Mouse (Mus musculus) adrenal gland, adult 8-10 months (tissue): Measurements from ENCODE around the gene Olfr872. TPM values are rescaled to one million over a fixed set of nuclear protein-coding genes. Genes with fewer than 3 reads are reported as not detected.
"Not testable (repeated sequence)": the region's sequence is repeated elsewhere in the genome, so short reads cannot be mapped to it uniquely, and the experiment has no call there.

Source experiments
- DNase-seq: peaks from one replicate; pipeline ENCODE4 v3.0.0; 2022
- total RNA-seq, 4 experiments: library from RNA; stranded (reverse); gene quantifications; 2 replicates each; pipeline ENCODE4 v1.2.4; 2022

The Olfr872 gene
- total RNA-seq, result not detected

DNA sequence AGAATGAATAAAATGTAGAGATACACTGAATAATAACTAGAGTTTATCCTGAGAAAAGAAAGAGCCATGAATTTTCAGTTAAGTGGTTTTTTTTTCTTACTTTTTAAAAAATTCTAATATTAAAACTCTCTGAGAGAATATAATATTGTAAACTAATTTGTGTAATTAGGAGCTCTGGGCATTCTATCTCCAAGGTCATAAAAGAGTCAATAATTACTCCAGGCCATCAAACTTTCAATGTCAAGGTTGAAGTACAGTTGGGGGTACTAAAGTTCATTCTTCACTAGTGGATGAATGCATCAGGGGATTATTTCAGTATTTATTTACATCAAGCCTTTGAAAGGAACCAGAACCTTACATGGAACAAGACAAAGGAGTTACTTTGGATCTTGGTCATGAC is at the start of gene Olfr872:
TSS of gene Olfr872 (plus strand) at position 301 of the 400 bp plus-strand sequence.
- DNase-seq, result no peak

- no peak for DNase-seq
These were observed 34.8 kb upstream of the Olfr872 start for GRCm38 (mm10) chr9:20202131-20202530.

- not testable (repeated sequence) for DNase-seq
These were observed 33.4 kb upstream of the Olfr872 start for GRCm38 (mm10) chr9:20203413-20203984.

GRCm38 (mm10) chr9:20210812-20211211 is 26.1 kb upstream of the Olfr872 start:
- no peak for DNase-seq

- DNase-seq, result no peak
These were observed 25.4 kb upstream of the Olfr872 start for GRCm38 (mm10) chr9:20211477-20211876.

DNA sequence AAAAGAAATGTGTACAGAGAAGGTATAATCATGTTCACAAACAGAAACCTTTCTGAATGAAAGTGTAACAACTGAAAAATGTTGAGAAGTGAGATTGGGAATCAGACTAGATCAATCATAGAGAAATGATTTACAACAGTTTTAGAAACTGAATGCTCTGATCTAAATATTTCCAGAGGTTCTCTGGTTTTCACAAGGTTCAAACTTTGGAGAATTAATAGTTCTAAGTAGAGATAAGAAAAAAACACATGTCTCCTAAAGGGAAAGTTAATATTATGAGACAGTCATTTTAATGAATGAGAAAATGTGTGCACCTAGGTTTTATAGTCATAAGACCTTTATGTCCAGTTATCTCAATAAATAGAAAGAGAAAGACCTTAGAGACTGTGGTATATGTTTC is 25.0 kb upstream of the Olfr872 start, which contains the start of gene Olfr871:
TSS of gene Olfr871 (plus strand) at position 301 of the 400 bp plus-strand sequence.
- no peak for DNase-seq

- no peak for DNase-seq
These were observed 459 bp downstream of the Olfr872 start for GRCm38 (mm10) chr9:20237378-20237777.

DNA sequence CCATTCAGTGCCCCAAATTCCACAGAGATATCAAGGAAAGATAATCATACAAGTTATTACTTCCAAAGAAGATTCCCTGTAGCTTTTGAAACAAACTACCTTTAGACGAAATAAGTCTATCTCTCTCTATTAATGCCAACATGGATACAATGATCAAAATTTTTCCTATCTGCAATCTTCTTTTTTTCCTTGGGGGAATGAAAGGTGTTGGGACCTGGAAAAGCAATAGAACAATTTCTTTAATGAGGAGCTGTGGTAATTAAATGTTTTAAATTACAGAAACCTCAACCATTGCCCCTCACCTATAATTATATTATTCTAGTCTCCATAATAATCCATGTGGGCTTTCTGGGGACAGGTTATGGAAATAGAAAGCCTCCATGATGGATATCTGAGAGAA is 45.1 kb downstream of the Olfr872 start, which contains the start of gene Olfr39:
TSS of gene Olfr39 (plus strand) at position 301 of the 400 bp plus-strand sequence.
- no peak for DNase-seq

DNA sequence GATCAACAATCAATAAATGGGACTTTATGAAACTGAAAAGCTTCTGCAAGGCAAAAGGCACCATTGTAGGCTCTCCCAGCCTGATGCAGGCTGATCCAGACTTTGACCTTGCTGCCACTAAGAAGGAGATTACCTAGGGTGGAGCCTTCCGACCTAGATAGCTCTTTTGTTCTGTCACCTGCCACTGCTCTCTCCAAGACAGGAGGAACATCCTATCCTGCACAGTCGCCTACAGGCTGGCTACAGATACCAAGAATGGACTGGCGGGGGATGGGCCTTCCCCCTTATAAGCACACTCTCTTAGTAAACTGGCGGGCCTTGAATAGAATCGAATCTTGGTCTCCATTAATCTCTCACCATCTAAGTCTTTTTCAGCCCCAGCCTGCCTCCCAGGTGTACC is 58.6 kb downstream of the Olfr872 start:
- not testable (repeated sequence) for DNase-seq

- no peak for DNase-seq
These were observed 61.3 kb downstream of the Olfr872 start, which contains the start of gene Olfr873 for GRCm38 (mm10) chr9:20298232-20298631. Olfr873 (plus strand) TSS chr9:20298532.

Other genes starting within 250 kb of the Olfr872 start
- gene Olfr866, start 209.1 kb upstream of the Olfr872 start, total RNA-seq, result not detected
- gene Olfr867, start 179.6 kb upstream of the Olfr872 start, total RNA-seq, result not detected
- gene Olfr868, start 138.5 kb upstream of the Olfr872 start, total RNA-seq, result not detected
- gene Olfr869, start 108.1 kb upstream of the Olfr872 start, total RNA-seq, result not detected
- gene Olfr870, start 63.1 kb upstream of the Olfr872 start, total RNA-seq, result not detected
- not detected for gene Olfr871, start 24.9 kb upstream of the Olfr872 start, total RNA-seq
- gene Olfr39, start 45.2 kb downstream of the Olfr872 start, total RNA-seq, result not detected
- gene Olfr873, start 61.4 kb downstream of the Olfr872 start, total RNA-seq, result not detected
- not detected for gene Olfr18, start 99.0 kb downstream of the Olfr872 start, total RNA-seq
- 10 to 100 TPM in 2 of 4 experiments, 1 to 10 TPM in 2; 7.7 to 11.3 (median 9.4) TPM for gene Zfp560, start 148.1 kb downstream of the Olfr872 start, total RNA-seq
- 10 to 100 TPM; 17.2 to 31.3 (median 25.7) TPM for gene Zfp26, start 223.0 kb downstream of the Olfr872 start, total RNA-seq